Mouse (Mus musculus): ENCODE measurements around the gene Eml1.

- TF ChIP-seq CHD2 (IDR thresholded peaks at IDR 0.05; ENCODE audit: low read depth, low read length) = no peak
- TF ChIP-seq HCFC1 (IDR thresholded peaks at IDR 0.05; ENCODE audit: borderline replicate concordance, insufficient read depth, low read length) = no peak
- TF ChIP-seq MAFK (IDR thresholded peaks at IDR 0.05; ENCODE audit: insufficient read depth, low read depth, low read length) = no peak
Observed at GRCm38 (mm10) chr12:108398681-108399080, 27.9 kb downstream of the Eml1 start.
